Mouse (Mus musculus) neutrophil, adult 83 days (primary cell): Measurements from ENCODE around the gene Fbxo33. TPM values are rescaled to one million over a fixed set of nuclear protein-coding genes. Genes with fewer than 3 reads are reported as not detected.

Source experiments
- total RNA-seq, 2 experiments: library from RNA; stranded (reverse); gene quantifications; one replicate each; pipeline ENCODE4 v1.2.4; 2023

The Fbxo33 gene
- total RNA-seq = 10 to 100 TPM; 21.9 to 39.0 TPM

DNA sequence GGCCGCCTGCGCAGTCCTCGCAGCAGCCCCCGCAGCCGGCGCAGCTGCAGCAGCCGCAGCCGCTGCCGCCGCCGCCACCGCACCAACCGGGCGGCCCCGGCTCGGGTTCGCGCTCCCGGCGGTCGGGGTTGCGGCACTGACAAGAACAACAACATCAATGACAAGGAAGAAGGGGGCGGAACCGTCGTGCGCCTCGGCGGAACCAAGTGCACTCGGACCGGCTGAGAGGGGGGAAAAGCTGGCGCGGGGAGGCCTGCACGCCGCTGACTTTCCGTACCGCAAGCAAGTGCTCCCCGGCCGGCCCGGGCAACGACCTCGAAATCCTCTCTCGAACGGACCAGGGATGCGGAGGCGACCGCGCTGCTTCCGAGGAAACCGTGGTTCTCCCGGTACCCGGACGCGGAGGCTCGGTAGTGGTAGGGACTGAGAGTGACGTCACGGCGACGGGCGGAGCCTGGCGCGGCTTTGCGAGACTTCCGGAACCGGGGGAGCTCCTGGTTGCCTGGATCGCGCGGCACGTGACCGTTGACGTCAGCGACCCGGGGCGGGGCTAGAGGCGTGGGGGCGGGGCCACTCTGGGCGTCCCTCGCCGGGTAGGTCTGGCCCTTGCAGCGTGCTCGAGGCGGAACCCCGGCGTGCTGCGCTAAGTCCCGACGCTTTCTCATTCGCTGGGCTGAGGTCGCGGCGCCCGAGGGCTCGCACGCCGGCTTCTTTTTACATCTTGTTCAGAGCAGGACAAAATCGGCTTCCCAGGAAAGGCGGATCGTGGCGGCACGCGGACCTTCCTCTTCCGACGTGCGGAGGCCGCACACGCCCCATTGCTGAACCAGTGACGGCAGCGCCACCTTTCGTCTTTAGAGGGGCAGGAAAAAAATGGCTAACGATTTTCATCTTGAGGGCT, at the start of gene Fbxo33:
Fbxo33 (minus strand) TSS at position 401 of the 901 bp plus-strand sequence.

Other genes with a start within 250 kb of the Fbxo33 start
- gene Sec23a, start 207.7 kb downstream of the Fbxo33 start, total RNA-seq = 10 to 100 TPM; 17.9 to 18.2 TPM
- gene Gemin2, start 206.3 kb downstream of the Fbxo33 start, total RNA-seq = 1 to 10 TPM; 7.5 to 8.8 TPM
- 10 to 100 TPM; 49.3 to 49.8 TPM for gene Trappc6b, start 158.3 kb downstream of the Fbxo33 start, total RNA-seq
- gene Pnn, start 152.8 kb downstream of the Fbxo33 start, total RNA-seq = 10 to 100 TPM; 34.2 to 51.2 TPM
- gene Mia2, start 123.9 kb downstream of the Fbxo33 start, total RNA-seq = 100 to 1,000 TPM; 115 to 120 TPM